Comparison of ENCODE assay signal across 28 mouse cellular contexts in genomic region chr13:83113808-83114207, GRCm38 (mm10).
"Had no signal": no experiment of that assay in that cellular context is flagged by ENCODE, and none has a peak within 500 bp of the region (broad histone marks: within the 10 kb centered on the region; RNA-seq: fewer than 3 reads in every experiment).

No protein-coding gene starts in this region.

- H3K27me3 ChIP-seq: embryonic facial prominence, embryonic 12.5 days; embryonic facial prominence, embryonic 13.5 days; embryonic facial prominence, embryonic 15.5 days; forebrain, embryonic 12.5 days; forebrain, embryonic 13.5 days; forebrain, embryonic 15.5 days had no signal

- H3K4me3 ChIP-seq: embryonic facial prominence, embryonic 12.5 days; embryonic facial prominence, embryonic 13.5 days; embryonic facial prominence, embryonic 15.5 days; erythroblast, embryonic 14.5 days; forebrain, embryonic 10.5 days; forebrain, embryonic 12.5 days; forebrain, embryonic 13.5 days; forebrain, embryonic 15.5 days; gastrocnemius, adult 2 months; heart, adult 2 months had no signal

- H3K36me3 ChIP-seq: embryonic facial prominence, embryonic 12.5 days; embryonic facial prominence, embryonic 13.5 days; embryonic facial prominence, embryonic 15.5 days; forebrain, embryonic 10.5 days; forebrain, embryonic 12.5 days; forebrain, embryonic 15.5 days had no signal

- H3K9ac ChIP-seq: embryonic facial prominence, embryonic 12.5 days; embryonic facial prominence, embryonic 13.5 days; embryonic facial prominence, embryonic 15.5 days; forebrain, embryonic 12.5 days; forebrain, embryonic 13.5 days; forebrain, embryonic 15.5 days; forebrain, postnatal 0 days had no signal

- ATAC-seq: forebrain, embryonic 13.5 days; forebrain, embryonic 14.5 days; forebrain, embryonic 15.5 days; forebrain, embryonic 16.5 days; forebrain, postnatal 0 days had no signal

- H3K27ac ChIP-seq: embryonic facial prominence, embryonic 12.5 days; embryonic facial prominence, embryonic 13.5 days; embryonic facial prominence, embryonic 15.5 days; forebrain, embryonic 10.5 days; forebrain, embryonic 12.5 days; forebrain, embryonic 13.5 days; forebrain, embryonic 15.5 days; gastrocnemius, adult 2 months; heart, adult 2 months had no signal

- H3K4me1 ChIP-seq: embryonic facial prominence, embryonic 15.5 days; forebrain, embryonic 13.5 days had no signal

- H3K9me3 ChIP-seq: embryonic facial prominence, embryonic 12.5 days; embryonic facial prominence, embryonic 13.5 days; embryonic facial prominence, embryonic 15.5 days; forebrain, embryonic 10.5 days; forebrain, embryonic 12.5 days; forebrain, embryonic 13.5 days; forebrain, embryonic 15.5 days had no signal

- DNase-seq: cerebellum, adult 2 months; cerebellum, adult 8-10 months; cerebellum, adult 9-10 months; cerebellum, adult 9-11 months; cerebellum, postnatal 10 days; cerebellum, postnatal 14 days; cerebellum, postnatal 25 days; cerebellum, postnatal 36 days; embryo, embryonic 11 days; forebrain, postnatal 0 days; gastrocnemius, adult 2 months; gastrocnemius, postnatal 10 days; gastrocnemius, postnatal 14 days; gastrocnemius, postnatal 25 days; gastrocnemius, postnatal 36 days; heart, adult 11 months; heart, adult 18-20 months; heart, adult 2 months had no signal

- H3K4me2 ChIP-seq: embryonic facial prominence, embryonic 12.5 days; embryonic facial prominence, embryonic 13.5 days; embryonic facial prominence, embryonic 15.5 days; forebrain, embryonic 12.5 days; forebrain, embryonic 13.5 days; forebrain, embryonic 15.5 days had no signal
